Mouse (Mus musculus) layer of hippocampus, adult 2 months (tissue): ENCODE data around the gene Gucd1. TPM values are rescaled to one million over a fixed set of nuclear protein-coding genes. Genes with fewer than 3 reads are reported as not detected.
"Not testable (repeated sequence)": the region's sequence is repeated elsewhere in the genome, so short reads cannot be mapped to it uniquely, and the experiment has no call there.

Experiments
- DNase-seq, 2 experiments: peaks; one replicate each; pipeline ENCODE4 v3.0.0; 2022; ENCODE audit warnings: low spot score in 2 of 2
- H3K27ac ChIP-seq: fragments of 200-600 bp; 2 replicates; pipeline ENCODE4 v1.8.1; 2022
- H3K4me3 ChIP-seq: fragments of 200-600 bp; 2 replicates; pipeline ENCODE4 v1.8.1; 2022; ENCODE audit warnings: mild to moderate bottlenecking
- CTCF ChIP-seq: fragments of 200-600 bp; conservative IDR thresholded peaks from 2 replicates; pipeline ENCODE4 v1.8.1; 2022; ENCODE audit warnings: antibody characterized with exemption, mild to moderate bottlenecking, moderate library complexity
- total RNA-seq, 2 experiments: library from RNA; stranded (reverse); gene quantifications; 2 replicates each; pipeline ENCODE4 v1.2.3; 2021

The Gucd1 gene
- total RNA-seq, 2 experiments from 2014 or later, result 14.5 to 16.0 TPM

GRCm38 (mm10) chr10:75424498-75424901 lies 93.3 kb downstream of the Gucd1 start:
- Histone ChIP-seq H3K27ac (no peak overlapping the region), H3K4me3 (no peak overlapping the region)
- no peak for DNase-seq
- no peak for TF ChIP-seq CTCF

GRCm38 (mm10) chr10:75418747-75419146 lies 99.0 kb downstream of the Gucd1 start:
- Histone ChIP-seq H3K4me3 (no peak overlapping the region), H3K27ac (no peak overlapping the region)
- DNase-seq, result no peak
- TF ChIP-seq CTCF, result no peak

- TF ChIP-seq CTCF, result peak; percentile 35
- DNase-seq, result no peak
- Histone ChIP-seq H3K27ac (no peak overlapping the region), H3K4me3 (no peak overlapping the region)
These were observed 100.3 kb downstream of the Gucd1 start for GRCm38 (mm10) chr10:75417363-75418042.

GRCm38 (mm10) chr10:75414925-75415324 lies 102.8 kb downstream of the Gucd1 start:
- no peak overlapping the region for H3K4me3 ChIP-seq
- DNase-seq, result no peak
- H3K27ac ChIP-seq, result no peak overlapping the region
- TF ChIP-seq CTCF, result no peak

- no peak for DNase-seq
- TF ChIP-seq CTCF, result no peak
- H3K4me3 ChIP-seq, result peak overlapping the region; percentile 19; the same call in 1 of the 2 replicates
- no peak overlapping the region for H3K27ac ChIP-seq
These were observed 105.4 kb downstream of the Gucd1 start for GRCm38 (mm10) chr10:75412114-75413103.

GRCm38 (mm10) chr10:75411343-75412113 lies 106.2 kb downstream of the Gucd1 start:
- H3K4me3 ChIP-seq, H3K27ac ChIP-seq, DNase-seq: not testable (repeated sequence)

- no peak for DNase-seq
- TF ChIP-seq CTCF, result no peak
- Histone ChIP-seq H3K4me3 (no peak overlapping the region), H3K27ac (no peak overlapping the region)
These were observed 110.0 kb downstream of the Gucd1 start for GRCm38 (mm10) chr10:75407741-75408140.

GRCm38 (mm10) chr10:75406755-75407154 lies 111.0 kb downstream of the Gucd1 start:
- no peak overlapping the region for H3K4me3 ChIP-seq
- TF ChIP-seq CTCF, result no peak
- no peak for DNase-seq
- no peak overlapping the region for H3K27ac ChIP-seq

GRCm38 (mm10) chr10:75405916-75406315 lies 111.9 kb downstream of the Gucd1 start:
- no peak for TF ChIP-seq CTCF
- Histone ChIP-seq H3K27ac (no peak overlapping the region), H3K4me3 (no peak overlapping the region)

GRCm38 (mm10) chr10:75400958-75401357 lies 116.8 kb downstream of the Gucd1 start, which contains the start of gene Upb1:
Gene Upb1, plus strand, starts transcription at chr10:75401115.
- DNase-seq, result no peak
- TF ChIP-seq CTCF, result no peak
- Histone ChIP-seq H3K27ac (no peak within 1 kb of the TSS), H3K4me3 (no peak within 1 kb of the TSS)

More at GRCm38 (mm10) chr10:75405916-75406315, 111.9 kb downstream of the Gucd1 start:
- DNase-seq, result no peak

- Histone ChIP-seq H3K27ac (no peak overlapping the region), H3K4me3 (no peak overlapping the region)
- no peak for DNase-seq
- TF ChIP-seq CTCF, result no peak
These were observed 120.8 kb downstream of the Gucd1 start for GRCm38 (mm10) chr10:75396966-75397365.

- Histone ChIP-seq H3K4me3 (no peak overlapping the region), H3K27ac (no peak overlapping the region)
- no peak for TF ChIP-seq CTCF
- no peak for DNase-seq
These were observed 123.0 kb downstream of the Gucd1 start for GRCm38 (mm10) chr10:75394796-75395195.
